Mouse (Mus musculus): ENCODE data around the gene Ptprc.
A peak's percentile ranks its signal among the peaks of the same experiment; 100 is the strongest.

Gene Ptprc

DNA sequence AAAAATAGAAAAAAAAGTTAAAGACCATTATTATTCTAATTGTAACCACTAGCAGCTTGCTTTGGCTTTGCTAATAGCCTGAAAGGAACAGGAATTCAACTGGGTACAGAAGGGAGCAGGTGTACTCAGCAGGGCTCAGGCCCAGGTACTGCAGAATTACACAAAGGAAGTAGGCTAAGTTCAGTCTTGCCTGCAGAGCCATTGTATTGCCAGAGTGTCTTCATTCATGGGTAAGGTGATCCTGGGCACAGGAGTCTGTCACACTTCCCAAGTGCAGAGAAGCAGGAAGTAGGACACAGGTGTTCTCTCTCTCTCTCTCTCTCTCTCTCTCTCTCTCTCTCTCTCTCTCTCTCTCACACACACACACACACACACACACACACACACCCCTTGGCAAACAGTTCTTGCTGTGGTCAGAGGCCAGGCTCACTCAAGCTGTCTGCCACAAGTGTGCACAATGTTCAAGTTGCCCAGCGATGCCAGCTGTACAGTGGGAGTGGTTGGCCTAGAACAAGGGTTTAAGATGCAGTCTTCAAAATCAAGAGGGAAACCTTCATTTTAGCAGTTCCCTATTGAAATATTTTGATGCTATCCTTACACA is 21.2 kb downstream of the Ptprc start:
- DNase-seq (ENCODE audit: inconsistent age in 2 of 2, low spot score in 1 of 2), result no peak

DNA sequence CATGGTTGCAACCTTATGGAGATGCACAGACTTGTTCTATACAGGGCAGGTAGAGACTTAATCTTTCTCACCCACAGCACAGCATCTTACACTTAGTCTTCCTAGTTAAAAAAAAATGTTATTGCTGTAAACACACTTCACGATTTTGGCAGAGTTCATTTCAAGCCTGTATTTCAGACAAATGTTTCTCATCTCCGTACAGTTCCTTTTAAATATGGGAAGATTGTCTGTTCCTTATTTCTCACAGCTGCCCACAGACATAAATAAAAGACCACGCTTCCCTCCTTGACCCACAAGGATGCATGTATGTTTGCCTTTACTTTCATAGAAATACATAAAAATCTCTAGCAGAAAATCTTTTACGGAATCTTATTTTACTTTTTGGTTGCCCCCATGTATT is 22.4 kb downstream of the Ptprc start:
- DNase-seq (ENCODE audit: inconsistent age in 2 of 2, low spot score in 1 of 2), result no peak

DNA sequence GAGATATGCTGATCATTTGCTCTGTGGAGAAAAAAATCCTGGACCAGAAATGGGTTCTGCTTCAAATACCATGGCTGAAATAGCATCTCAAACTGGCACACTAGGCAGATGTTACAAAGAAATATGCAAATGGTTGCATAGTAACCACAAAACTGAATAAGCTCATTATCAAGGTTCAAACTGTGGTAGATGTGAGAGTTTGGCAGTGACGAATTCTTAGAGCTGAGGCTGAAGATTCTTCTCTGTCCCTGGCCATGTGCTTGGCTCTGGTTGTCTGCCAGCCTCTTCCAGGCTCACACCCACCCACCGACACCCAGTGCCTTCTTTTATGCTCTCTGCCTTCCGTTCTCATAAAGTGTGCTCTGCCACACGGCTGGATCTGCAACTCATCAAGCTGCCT is 26.7 kb downstream of the Ptprc start:
- no peak for DNase-seq (ENCODE audit: inconsistent age in 2 of 2, low spot score in 1 of 2)

DNA sequence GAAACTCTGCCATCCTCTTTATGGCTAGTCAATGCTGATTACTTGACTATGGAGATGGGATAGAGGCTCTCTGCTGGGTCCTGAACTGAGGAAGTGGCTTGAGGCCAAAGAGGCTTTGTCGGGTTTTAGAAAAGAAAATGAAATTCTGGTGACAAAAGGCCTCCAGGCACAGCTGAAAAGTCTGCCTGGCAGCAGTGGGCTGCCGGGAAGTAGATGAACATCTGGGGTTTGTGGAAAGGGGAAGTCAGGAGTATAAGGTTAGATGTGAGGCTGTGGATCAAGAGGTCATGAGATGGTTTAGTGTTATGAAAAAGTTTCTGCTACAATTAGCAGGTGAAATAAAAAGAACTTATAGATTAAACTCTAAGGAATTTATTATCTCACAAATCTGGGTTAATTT is 29.9 kb downstream of the Ptprc start:
- DNase-seq (ENCODE audit: inconsistent age in 2 of 2, low spot score in 1 of 2), result no peak

DNA sequence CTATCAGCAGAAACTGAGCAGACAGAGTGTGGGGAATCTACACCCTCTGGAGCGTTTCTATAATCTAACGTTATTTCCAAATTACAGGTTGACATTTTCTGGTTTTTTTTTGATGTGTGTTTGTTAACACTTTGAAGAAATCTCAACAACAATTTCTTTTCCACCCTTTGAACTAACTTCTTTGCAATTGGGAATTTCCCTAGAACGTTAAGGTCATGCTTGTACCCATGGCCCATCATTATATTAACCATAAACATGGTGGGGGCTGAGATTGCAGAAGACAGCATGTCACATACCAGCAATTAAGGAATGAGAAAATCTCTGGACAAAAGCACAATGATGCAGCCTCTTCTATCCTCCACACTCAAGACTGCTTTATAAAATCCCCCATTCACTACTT is 30.4 kb downstream of the Ptprc start:
- DNase-seq (ENCODE audit: inconsistent age in 2 of 2, low spot score in 1 of 2), result no peak

DNA sequence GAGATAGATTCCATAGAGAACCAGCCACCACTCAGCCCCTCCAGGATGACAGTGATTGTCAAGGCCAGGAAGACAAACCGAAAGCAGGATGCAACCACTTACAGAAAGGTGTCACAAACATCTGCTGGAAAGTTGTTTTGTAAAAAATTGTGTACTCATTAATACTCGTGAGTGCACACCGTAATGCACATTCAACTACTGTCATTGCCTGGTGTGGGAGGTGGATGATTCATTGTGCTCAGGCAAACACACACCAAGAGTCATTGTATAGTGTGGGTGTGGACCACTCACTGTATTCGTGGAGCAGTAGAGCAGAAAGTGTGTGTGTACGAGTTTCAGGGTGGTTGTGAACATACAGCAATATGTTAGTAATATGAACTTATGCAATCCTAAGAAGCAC is 31.1 kb downstream of the Ptprc start:
- DNase-seq (ENCODE audit: inconsistent age in 2 of 2, low spot score in 1 of 2), result no peak

DNA sequence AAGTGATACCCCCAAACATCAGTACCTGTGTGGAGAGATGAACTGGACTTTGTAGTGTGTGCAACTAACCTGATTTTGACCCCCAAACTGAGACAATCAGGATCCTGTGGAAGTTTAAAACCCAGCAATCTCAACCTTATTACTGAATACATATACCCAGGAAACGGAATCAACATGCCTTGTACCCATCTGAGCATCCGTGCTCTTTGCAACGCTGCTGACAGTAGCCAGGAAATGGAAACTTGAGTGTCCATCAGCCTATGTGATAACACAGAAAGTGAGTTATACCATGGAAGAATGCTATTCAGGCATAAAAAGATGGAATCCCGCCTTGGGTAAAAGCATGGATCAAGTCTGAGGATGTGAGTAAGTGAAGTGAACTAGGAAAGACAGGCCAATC is 34.7 kb downstream of the Ptprc start:
- DNase-seq (ENCODE audit: inconsistent age in 2 of 2, low spot score in 1 of 2), result no peak

DNA sequence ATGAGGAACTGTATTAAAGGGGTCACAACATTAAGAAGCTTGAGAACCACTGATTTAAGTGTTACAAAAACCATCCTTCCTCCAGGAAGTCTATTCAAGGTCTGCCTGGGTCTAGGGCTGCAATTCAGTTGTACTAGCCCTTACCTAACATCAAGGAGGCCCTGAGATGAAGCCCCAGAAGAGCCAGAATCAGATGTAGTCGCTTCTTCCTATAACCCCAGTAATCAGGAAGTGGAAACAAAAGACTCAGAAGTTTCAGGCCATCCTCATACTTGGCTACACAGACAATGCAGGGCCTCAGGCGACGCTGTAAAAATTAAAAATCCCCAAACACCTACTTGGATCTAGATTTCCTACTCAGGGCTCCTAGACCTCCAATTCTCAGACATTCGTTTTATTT is 37.8 kb downstream of the Ptprc start:
- no peak for DNase-seq (ENCODE audit: inconsistent age in 2 of 2, low spot score in 1 of 2)

DNA sequence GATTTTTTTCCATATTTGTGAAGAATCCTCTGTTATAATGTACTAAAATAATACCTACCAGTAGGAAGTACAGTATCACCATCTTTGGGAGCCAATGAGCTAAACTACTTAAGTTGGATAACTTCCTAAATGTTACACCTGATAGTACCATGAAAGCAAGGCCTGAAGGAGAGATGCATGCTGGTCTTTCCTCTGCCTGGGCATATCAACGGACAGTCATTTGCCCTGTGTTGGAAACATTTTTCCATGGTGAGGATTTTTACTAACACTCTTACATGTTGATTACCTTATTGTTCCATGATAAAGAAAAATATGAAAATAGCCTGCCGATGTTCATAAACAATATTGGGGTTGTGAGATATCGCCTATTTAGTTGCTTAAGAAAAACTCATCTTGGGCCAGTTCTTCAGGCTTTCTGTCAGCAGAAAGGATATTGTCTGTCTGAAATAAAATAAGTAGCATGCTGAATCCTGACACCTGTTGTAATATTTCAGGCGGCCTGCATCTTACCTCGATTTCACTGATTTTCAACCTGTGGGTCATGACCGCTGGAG is 38.4 kb downstream of the Ptprc start:
- DNase-seq (ENCODE audit: inconsistent age in 2 of 2, low spot score in 1 of 2), result no peak

DNA sequence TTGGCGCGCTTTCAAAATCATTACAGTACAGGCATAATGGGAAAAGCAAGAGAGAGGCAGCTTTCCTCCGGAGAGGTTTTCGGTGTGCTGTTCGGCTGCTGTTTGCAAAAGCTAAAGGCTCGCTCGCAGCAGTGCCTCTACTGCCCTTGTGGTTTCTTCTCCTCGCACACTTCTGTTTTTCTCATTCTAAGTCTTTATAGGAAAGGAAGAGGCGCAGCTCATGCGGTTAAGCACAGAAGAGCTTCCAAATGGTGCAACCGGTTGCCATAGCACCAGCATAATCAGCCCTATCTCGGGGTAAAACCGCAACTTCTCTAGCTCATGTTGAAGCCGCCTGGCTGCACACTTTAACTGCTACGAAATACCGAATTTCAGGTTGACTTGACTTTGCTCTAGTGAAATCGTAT is 39.1 kb downstream of the Ptprc start:
- DNase-seq (ENCODE audit: inconsistent age in 2 of 2, low spot score in 1 of 2), result peak; percentile 28 to 54

DNA sequence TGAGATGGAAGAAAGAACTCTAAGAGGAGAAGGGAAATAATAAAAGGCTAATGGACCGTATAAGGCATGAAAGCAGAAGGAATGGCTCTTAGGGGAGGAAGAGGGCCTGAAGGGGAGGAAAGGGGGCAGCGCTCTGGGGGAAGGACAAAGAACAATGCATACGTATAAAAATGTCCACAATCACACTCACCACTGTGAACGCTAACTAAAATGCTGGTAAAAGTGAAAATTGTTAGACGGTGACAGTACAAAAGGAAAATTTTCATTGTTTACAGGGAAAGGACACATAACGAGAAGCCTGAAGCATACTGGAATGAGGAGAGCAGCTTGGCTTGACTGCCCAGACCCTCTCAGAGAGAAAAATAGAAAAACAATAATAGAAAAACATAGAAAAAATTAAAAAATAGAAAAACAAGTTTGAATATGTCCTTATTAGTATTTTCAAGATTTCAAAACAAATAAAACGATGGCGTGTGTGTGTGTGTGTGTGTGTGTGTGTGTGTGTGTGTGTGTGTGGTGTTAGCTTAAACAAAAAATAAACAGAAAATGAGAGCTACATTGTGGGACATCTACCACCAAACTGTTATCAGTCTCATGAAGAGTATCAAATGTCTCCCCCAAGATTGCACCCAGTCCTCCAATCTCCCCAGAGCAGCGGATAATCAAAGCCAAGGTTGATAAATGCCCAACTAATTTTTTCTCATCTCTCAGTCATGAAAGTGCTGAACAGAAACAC is 39.7 kb downstream of the Ptprc start:
- DNase-seq (ENCODE audit: inconsistent age in 2 of 2, low spot score in 1 of 2), result no peak

DNA sequence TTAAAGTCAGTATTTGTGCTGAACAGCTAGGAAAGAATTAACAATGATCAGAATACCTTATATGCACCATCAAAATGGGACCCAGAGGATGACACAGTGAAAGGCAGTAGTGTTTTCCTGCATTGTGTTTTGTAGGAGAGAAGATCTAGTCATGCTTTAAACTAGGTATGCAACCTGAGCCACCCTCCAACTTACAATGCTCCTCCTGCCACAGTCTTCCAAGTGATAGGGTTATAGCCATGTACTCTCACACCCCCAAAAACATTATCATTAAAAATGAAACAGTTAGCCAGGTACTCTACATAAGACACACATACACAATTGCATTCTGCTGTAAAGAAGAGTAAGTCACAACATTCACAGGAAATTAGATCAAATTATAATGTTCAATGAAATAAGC is 40.4 kb downstream of the Ptprc start:
- DNase-seq (ENCODE audit: inconsistent age in 2 of 2, low spot score in 1 of 2), result no peak

DNA sequence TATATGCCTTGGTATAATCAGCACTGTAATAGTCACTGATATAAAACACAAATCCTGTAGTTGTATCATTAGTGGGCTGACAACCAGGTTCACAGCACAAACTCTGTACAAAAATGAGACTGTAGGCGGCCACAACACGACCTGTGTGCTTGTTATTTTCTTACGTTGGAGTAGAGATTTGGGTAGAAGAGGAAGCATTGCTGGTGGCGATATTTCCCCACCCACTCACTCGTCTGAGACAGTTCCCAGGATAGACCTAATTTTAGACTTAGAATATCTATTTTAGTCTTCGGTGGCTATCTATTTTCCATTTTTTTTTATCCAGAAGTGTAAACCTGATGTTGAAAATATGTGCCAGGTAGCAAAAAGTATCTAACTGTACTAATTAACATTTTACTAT is 41.2 kb downstream of the Ptprc start:
- no peak for DNase-seq (ENCODE audit: inconsistent age in 2 of 2, low spot score in 1 of 2)

DNA sequence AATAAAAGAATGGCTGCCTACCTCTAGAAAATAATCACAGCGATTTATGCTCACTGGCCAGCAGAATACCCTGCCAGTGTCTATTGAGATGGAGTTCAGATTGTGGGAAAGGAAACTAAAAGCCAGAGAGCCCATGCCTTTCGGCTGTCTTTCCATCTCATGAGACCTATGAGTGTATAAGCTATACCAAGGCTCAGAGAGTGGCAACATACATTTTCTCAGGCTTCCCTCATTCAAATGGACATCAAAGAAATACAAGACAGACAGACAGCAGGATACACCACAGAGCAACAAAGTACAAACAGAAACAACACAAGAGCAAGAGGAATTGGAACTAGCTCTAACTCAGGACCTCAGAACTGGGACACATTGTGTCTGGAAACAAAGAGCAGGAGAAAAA is 43.8 kb downstream of the Ptprc start:
- no peak for DNase-seq (ENCODE audit: inconsistent age in 2 of 2, low spot score in 1 of 2)

DNA sequence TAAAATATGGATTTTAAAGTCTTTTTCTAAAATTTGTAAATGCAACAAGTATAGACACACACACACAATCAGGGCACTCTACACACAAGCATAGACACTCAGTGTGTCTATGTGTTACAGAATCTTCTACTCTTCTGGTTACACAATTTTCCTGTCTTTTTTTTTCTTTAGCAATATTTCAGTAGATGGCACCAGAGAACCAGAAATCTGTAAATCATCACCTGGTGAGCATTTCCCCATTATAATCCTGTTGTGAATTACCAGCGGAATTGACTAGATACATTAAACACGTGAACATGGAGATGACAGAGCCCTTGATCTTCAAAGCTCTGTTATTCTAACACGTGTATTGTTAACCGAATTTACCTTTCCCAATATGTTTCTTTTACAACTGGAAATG is 45.4 kb downstream of the Ptprc start:
- no peak for DNase-seq (ENCODE audit: inconsistent age in 2 of 2, low spot score in 1 of 2)

DNA sequence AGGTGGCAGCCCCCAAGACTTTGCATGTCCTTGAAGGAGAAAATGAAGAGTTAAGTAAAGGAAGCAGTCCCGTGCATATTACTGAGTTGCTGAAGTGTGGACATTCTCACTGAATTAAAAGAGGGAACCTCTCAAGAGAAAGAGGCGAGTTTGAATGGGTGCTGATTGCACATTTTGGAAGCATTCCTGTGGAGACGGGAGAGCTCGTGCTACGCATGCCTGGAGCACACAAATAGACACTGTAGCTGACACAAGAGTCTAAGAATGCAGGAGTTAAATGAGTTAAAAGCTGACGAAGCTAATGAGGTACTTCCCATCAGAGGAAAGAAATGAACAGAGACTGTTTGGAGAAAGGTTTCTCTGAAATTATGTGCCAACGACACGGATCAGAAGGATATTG is 48.7 kb downstream of the Ptprc start:
- DNase-seq (ENCODE audit: inconsistent age in 2 of 2, low spot score in 1 of 2), result no peak

DNA sequence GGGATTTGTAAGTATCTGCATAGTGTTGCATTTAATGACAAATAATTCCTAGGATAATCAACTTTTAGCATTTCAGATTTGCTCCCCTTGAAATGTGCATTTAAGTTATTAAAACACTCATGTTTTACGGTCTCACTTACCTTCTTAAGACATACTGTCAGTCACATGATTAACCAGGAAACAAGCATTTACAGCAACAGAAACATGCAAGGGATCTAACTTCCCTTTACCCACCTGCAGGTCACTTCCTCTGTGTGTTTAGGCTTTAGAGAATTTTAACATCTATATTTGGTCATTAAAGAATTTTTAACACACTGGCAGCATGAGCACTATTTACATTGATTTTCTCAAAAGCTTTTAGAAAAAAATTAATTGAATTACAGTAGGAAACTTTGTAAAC is 50.2 kb downstream of the Ptprc start:
- DNase-seq (ENCODE audit: inconsistent age in 2 of 2, low spot score in 1 of 2), result no peak

DNA sequence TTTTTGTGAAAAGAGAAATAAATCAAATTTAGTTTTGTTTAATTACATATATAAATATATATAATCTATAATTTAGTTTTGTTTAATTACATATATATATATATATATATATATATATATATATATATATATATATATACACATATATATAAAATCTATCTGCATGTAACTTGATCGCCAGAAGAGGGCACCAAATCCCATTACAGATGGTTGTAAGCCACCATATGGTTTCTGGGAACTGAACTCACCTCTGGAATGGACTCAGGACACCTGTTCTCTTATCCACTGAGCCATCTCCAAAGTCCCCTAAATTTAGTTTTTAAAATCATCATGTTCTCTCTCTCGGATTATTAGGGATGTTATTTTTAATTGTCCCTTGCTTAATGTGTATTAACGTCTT is 51.6 kb downstream of the Ptprc start:
- peak in 1 of 2 experiments; percentile 50 for DNase-seq (ENCODE audit: inconsistent age in 2 of 2, low spot score in 1 of 2)

DNA sequence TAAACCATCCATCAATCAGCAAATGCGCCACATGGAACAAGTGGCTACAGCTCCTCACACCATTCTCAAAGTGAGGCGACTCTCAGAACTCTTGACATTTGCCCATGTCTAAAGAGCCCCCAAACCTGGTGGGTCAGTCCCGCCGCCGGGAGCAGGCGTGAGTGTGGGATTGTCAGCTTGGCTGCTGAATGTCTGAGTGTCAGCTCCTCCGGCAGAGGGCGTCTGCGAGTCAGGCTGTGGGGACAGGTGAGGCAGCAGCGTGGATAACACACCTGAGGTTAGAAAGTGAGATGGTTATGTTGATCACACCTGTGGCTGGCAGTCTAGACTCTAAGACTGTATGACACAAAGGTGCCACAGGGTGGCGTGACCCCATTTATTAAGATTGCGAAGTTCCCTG is 55.6 kb downstream of the Ptprc start:
- no peak for DNase-seq (ENCODE audit: inconsistent age in 2 of 2, low spot score in 1 of 2)

DNA sequence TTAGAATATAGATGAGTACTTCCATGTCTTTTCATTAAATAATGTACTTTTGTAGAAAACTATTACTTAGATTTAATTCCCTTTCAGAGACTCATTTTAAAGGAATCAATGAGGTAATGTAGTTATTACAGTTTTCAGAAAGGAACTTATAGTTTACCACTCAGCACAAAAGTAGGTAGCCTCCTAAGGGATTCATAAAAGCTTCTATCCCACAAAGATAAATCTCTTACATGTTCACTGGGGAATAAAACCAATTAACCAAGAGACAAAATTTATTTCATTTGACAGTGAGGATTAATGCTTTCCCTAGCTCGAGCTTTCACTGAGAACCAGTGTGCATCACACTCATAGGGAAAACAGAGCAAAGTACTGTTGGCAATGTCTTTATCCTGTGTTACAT is 82.3 kb downstream of the Ptprc start:
- no peak for DNase-seq (ENCODE audit: inconsistent age in 2 of 2, low spot score in 1 of 2)

DNA sequence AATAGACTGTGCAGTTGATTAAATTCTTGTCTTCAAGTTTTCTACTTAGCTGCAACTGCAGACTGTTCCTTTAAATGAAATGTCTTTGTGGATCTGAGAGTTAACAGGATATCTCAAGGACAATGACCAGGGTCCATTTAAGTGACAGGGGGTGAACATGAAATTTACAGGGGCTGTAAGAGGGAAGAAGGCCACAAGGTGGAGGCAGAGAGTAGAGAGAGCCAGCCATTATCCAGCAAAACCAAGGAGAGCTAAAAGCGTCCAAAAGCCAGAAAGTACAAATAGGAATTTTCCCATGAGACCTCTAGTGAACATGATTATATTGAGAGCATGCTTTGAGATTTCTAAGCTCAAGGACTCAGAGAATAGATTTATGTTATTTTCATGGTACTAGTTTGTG is 89.7 kb downstream of the Ptprc start:
- DNase-seq (ENCODE audit: inconsistent age in 2 of 2, low spot score in 1 of 2), result peak; percentile 11 to 54

DNA sequence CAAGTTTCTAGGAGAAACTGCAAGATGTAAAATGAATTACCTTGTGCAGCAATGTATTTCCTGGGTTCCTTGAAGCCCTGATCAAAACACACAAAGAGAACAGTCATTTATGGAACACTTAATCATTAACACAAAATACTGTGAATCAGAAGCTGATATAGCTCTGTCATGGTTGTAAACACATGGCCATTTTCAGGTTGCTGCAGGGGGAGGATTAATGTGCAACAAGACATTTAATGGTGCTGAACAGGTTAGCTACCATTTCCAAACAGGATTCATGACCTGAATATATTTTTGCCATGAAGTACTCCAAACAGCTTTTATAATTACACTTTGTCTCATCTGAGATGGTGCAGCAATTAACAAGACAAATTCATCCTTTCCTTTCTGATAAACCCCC is 91.8 kb downstream of the Ptprc start:
- no peak for DNase-seq (ENCODE audit: inconsistent age in 2 of 2, low spot score in 1 of 2)

DNA sequence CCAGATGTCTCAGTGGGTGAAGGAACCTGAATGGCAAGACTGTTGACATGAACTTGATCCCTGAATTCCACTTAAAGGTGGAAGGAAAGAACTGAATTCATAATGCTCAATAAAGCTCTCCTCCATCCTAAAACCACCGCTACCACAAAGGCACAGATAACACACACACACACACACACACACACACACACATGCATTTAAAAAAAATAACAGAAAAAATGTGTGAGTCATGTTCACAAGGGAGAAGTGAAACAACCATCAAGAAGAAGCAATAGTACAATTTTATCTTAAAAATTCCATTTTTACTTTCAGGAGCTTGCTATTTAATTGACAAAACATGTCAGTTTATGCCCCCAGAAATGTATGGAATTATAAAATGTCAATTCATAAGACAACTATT is 95.2 kb downstream of the Ptprc start:
- DNase-seq (ENCODE audit: inconsistent age in 2 of 2, low spot score in 1 of 2), result no peak

Measured in adrenal gland, adult (tissue).